8 mouse cellular contexts compared by ENCODE assay signal in genomic region chr13:58273411-58274258, GRCm38 (mm10). TPM values are rescaled to one million over a fixed set of nuclear protein-coding genes. Genes with fewer than 3 reads are reported as not detected.
DNase-seq lines count a peak whose midpoint lies in the region; ATAC-seq and TF ChIP-seq lines count a peak whose summit lies in the region.

No protein-coding gene starts in this region.

- peak overlapping the region; percentile 75 for H3K9ac ChIP-seq in intestine, embryonic 14.5 days (ENCODE audit: low read length)
- H3K9ac ChIP-seq in liver, postnatal 0 days (replicated peaks), result peak overlapping the region; percentile 78
- H3K9ac ChIP-seq in neural tube, embryonic 12.5 days, result peak overlapping the region; percentile 89

- H3K27ac ChIP-seq in spleen, adult 2 months (ENCODE audit: insufficient read depth, low read length), result no peak overlapping the region
- H3K27ac ChIP-seq in intestine, embryonic 14.5 days (ENCODE audit: low read depth), result peak overlapping the region; percentile 83
- H3K27ac ChIP-seq in liver, postnatal 0 days (ENCODE audit: low read depth), result peak overlapping the region; percentile 57
- H3K27ac ChIP-seq in neural tube, embryonic 12.5 days, result peak overlapping the region; percentile 85

- TF ChIP-seq EP300 in liver, postnatal 0 days (IDR thresholded peaks at IDR 0.05; ENCODE audit: low read depth), result no peak

- peak; percentile 70 for ATAC-seq in intestine, embryonic 14.5 days (replicated peaks; ENCODE audit: low FRiP score, low TSS enrichment, low read depth)
- ATAC-seq in liver, postnatal 0 days, result peak; percentile 78
- peak; percentile 73 for ATAC-seq in neural tube, embryonic 12.5 days (ENCODE audit: low FRiP score, low read depth)

- peak overlapping the region; percentile 77 for H3K4me2 ChIP-seq in intestine, embryonic 14.5 days (ENCODE audit: low read length)
- peak overlapping the region; percentile 93 for H3K4me2 ChIP-seq in liver, postnatal 0 days (ENCODE audit: low read depth, low read length)
- peak overlapping the region; percentile 81 for H3K4me2 ChIP-seq in neural tube, embryonic 12.5 days (replicated peaks)

- no peak for TF ChIP-seq CTCF in spleen, adult 2 months (IDR thresholded peaks at IDR 0.05; ENCODE audit: extremely low read depth, insufficient read depth, insufficient read length, insufficient replicate concordance)
- no peak for TF ChIP-seq CTCF in liver, postnatal 0 days (IDR thresholded peaks at IDR 0.05; ENCODE audit: low read depth)

- WGBS in spleen, adult 2 months, result 1% methylated on average over 88 of the region's 115 CpGs
- under 1% methylated on average over 85 of the region's 115 CpGs for WGBS in intestine, embryonic 14.5 days
- WGBS in liver, postnatal 0 days (ENCODE audit: insufficient replicate concordance), result 2% methylated on average over 63 of the region's 115 CpGs
- under 1% methylated on average over 96 of the region's 115 CpGs for WGBS in neural tube, embryonic 12.5 days

- DNase-seq in spleen, adult 2 months (ENCODE audit: low read depth in 1 of 2, low spot score in 2 of 2), result no peak
- DNase-seq in spleen, postnatal 36 days (ENCODE audit: low spot score in 2 of 2), result no peak
- DNase-seq in cerebellum, adult 18-20 months, result peak; percentile 26 to 58
- DNase-seq in forelimb bud, embryonic 11.5 days (ENCODE audit: low read depth, low spot score), result peak; percentile 48
- peak; percentile 85 for DNase-seq in intestine, embryonic 14.5 days (ENCODE audit: low spot score)
- peak; percentile 55 for DNase-seq in liver, postnatal 0 days
- DNase-seq in thymus, postnatal 4 days, result peak; percentile 66

- no peaks in the 10 kb centered on the region; the same call in none of the 2 replicates for H3K4me1 ChIP-seq in spleen, adult 2 months (ENCODE audit: control insufficient read depth, insufficient read depth, insufficient read length)
- peaks cover 13% of the 10 kb centered on the region; the same call in 1 of the 2 replicates for H3K4me1 ChIP-seq in intestine, embryonic 14.5 days (replicated peaks; ENCODE audit: control insufficient read depth, insufficient read depth, low read length)
- H3K4me1 ChIP-seq in liver, postnatal 0 days (ENCODE audit: insufficient read depth), result peaks cover 3% of the 10 kb centered on the region; the same call in 1 of the 2 replicates
- H3K4me1 ChIP-seq in neural tube, embryonic 12.5 days, result peaks cover 20% of the 10 kb centered on the region

- no peak for TF ChIP-seq POLR2A in spleen, adult 2 months (IDR thresholded peaks at IDR 0.05; ENCODE audit: low read depth, low read length)

- no peaks in the 10 kb centered on the region for H3K9me3 ChIP-seq in intestine, embryonic 14.5 days (ENCODE audit: control insufficient read depth, low read length)
- H3K9me3 ChIP-seq in liver, postnatal 0 days (ENCODE audit: low read length), result no peaks in the 10 kb centered on the region
- H3K9me3 ChIP-seq in neural tube, embryonic 12.5 days, result no peaks in the 10 kb centered on the region

- H3K4me3 ChIP-seq in spleen, adult 2 months (ENCODE audit: extremely low read depth, insufficient read depth, insufficient read length), result peak overlapping the region; percentile 69
- H3K4me3 ChIP-seq in intestine, embryonic 14.5 days (ENCODE audit: low read depth, low read length), result peak overlapping the region; percentile 72
- H3K4me3 ChIP-seq in liver, postnatal 0 days (ENCODE audit: low read depth, low read length), result peak overlapping the region; percentile 73
- H3K4me3 ChIP-seq in neural tube, embryonic 12.5 days, result peak overlapping the region; percentile 96

- no peaks in the 10 kb centered on the region for H3K36me3 ChIP-seq in spleen, adult 2 months (ENCODE audit: control insufficient read depth, insufficient read depth, low read length)
- H3K36me3 ChIP-seq in intestine, embryonic 14.5 days (ENCODE audit: control insufficient read depth, insufficient read depth, low read length), result no peaks in the 10 kb centered on the region
- no peaks in the 10 kb centered on the region for H3K36me3 ChIP-seq in liver, postnatal 0 days (replicated peaks; ENCODE audit: insufficient read depth, low read length)
- no peaks in the 10 kb centered on the region for H3K36me3 ChIP-seq in neural tube, embryonic 12.5 days

- peaks cover 19% of the 10 kb centered on the region for H3K27me3 ChIP-seq in spleen, adult 2 months (ENCODE audit: control insufficient read depth, insufficient read depth, low read length)
- no peaks in the 10 kb centered on the region for H3K27me3 ChIP-seq in intestine, embryonic 14.5 days (replicated peaks; ENCODE audit: control insufficient read depth, insufficient read depth, low read length)
- peaks cover 33% of the 10 kb centered on the region for H3K27me3 ChIP-seq in liver, postnatal 0 days (ENCODE audit: insufficient read depth, low read length)
- no peaks in the 10 kb centered on the region for H3K27me3 ChIP-seq in neural tube, embryonic 12.5 days (replicated peaks)

RNA-seq across cellular contexts. Expression of gene Gkap1, which starts 1.9 kb away (rescaled TPM):
- polyA plus RNA-seq in spleen, adult 2 months (2012; rRNA removed), result 1.5 and 2.2 TPM in 2 replicates
- 21.0 and 21.5 TPM in 2 replicates for polyA plus RNA-seq in intestine, embryonic 14.5 days (2014; fragmentation: Nextera tagmentation; extraction: Ambion mirVana)
- 10.4 and 14.1 TPM in 2 replicates for polyA plus RNA-seq in liver, postnatal 0 days (2015; fragmentation: Nextera tagmentation; extraction: Ambion mirVana)
- 52.4 and 53.5 TPM in 2 replicates for polyA plus RNA-seq in neural tube, embryonic 12.5 days (2016; fragmentation: Nextera tagmentation; extraction: Ambion mirVana)

RNA-seq across cellular contexts. Expression of gene Ubqln1, which starts 58.2 kb away (rescaled TPM):
- polyA plus RNA-seq in spleen, adult 2 months (2012; rRNA removed), result 75.4 and 94.8 TPM in 2 replicates
- polyA plus RNA-seq in intestine, embryonic 14.5 days (2014; fragmentation: Nextera tagmentation; extraction: Ambion mirVana), result 83.3 and 85.6 TPM in 2 replicates
- 44.2 and 44.5 TPM in 2 replicates for polyA plus RNA-seq in liver, postnatal 0 days (2015; fragmentation: Nextera tagmentation; extraction: Ambion mirVana)
- 172 and 184 TPM in 2 replicates for polyA plus RNA-seq in neural tube, embryonic 12.5 days (2016; fragmentation: Nextera tagmentation; extraction: Ambion mirVana)

Comparison
In these comparisons a context has a peak if more than half of its experiments do, and no peak if none do; other contexts are left out.
1. DNase-seq: peak in cerebellum, adult 18-20 months (2 of 2), forelimb bud, embryonic 11.5 days (single experiment), intestine, embryonic 14.5 days (single experiment), liver, postnatal 0 days (single experiment) and thymus, postnatal 4 days (single experiment); none in spleen, adult 2 months (0 of 2) and spleen, postnatal 36 days (0 of 2).
2. Peak in every context shown above with its lines, with median percentiles within 50 percentile points of each other: H3K4me3 ChIP-seq, ATAC-seq, H3K4me2 ChIP-seq and H3K9ac ChIP-seq.